Mouse (Mus musculus): Measurements from ENCODE around the gene Zmym2.

Zmym2 gene

GRCm38 (mm10) chr14:56918532-56918931, 32.1 kb downstream of the Zmym2 start:
- DNase-seq (ENCODE audit: low read depth), result peak; percentile 77

GRCm38 (mm10) chr14:56935481-56935880, 49.0 kb downstream of the Zmym2 start:
- DNase-seq (ENCODE audit: low read depth), result no peak

GRCm38 (mm10) chr14:56939903-56940302, 53.5 kb downstream of the Zmym2 start:
- DNase-seq (ENCODE audit: low read depth), result no peak

- DNase-seq (ENCODE audit: low read depth), result no peak
Observed at GRCm38 (mm10) chr14:56952928-56953327, 66.5 kb downstream of the Zmym2 start.

GRCm38 (mm10) chr14:56954393-56954792, 67.9 kb downstream of the Zmym2 start:
- no peak for DNase-seq (ENCODE audit: low read depth)

GRCm38 (mm10) chr14:56963969-56964734, 77.7 kb downstream of the Zmym2 start:
- peak; percentile 64 for DNase-seq (ENCODE audit: low read depth)

GRCm38 (mm10) chr14:56969653-56970052, 83.2 kb downstream of the Zmym2 start:
- DNase-seq (ENCODE audit: low read depth), result no peak

- DNase-seq (ENCODE audit: low read depth), result no peak
Observed at GRCm38 (mm10) chr14:56970160-56970559, 83.7 kb downstream of the Zmym2 start.

GRCm38 (mm10) chr14:56978045-56978655, 91.7 kb downstream of the Zmym2 start:
- no peak for DNase-seq (ENCODE audit: low read depth)

- DNase-seq (ENCODE audit: low read depth), result no peak
Observed at GRCm38 (mm10) chr14:56988621-56989020, 102.2 kb downstream of the Zmym2 start.
